Mouse (Mus musculus): Measurements from ENCODE around the gene Efcab11. TPM values are rescaled to one million over a fixed set of nuclear protein-coding genes. Genes with fewer than 3 reads are reported as not detected.
A peak's percentile ranks its signal among the peaks of the same experiment; 100 is the strongest.

The Efcab11 gene
- 1 to 10 TPM in 2 of 3 experiments, under 1 TPM in 1; 0.91 to 3.5 (median 1.4) TPM for polyA plus RNA-seq (2017; shearing (Covaris generic))

- ATAC-seq, result peak; percentile 76
Measured at GRCm38 (mm10) chr12:99884269-99885261, at the start of gene Efcab11, which contains the start of gene Tdp1. Efcab11 (minus strand) TSS chr12:99884439. Tdp1 (plus strand) TSS chr12:99884517.

GRCm38 (mm10) chr12:99933630-99934029, 49.4 kb upstream of the Efcab11 start:
- no peak for ATAC-seq

GRCm38 (mm10) chr12:99932245-99932644, 48.0 kb upstream of the Efcab11 start:
- no peak for ATAC-seq

GRCm38 (mm10) chr12:99929160-99929559, 44.9 kb upstream of the Efcab11 start:
- ATAC-seq, result no peak

GRCm38 (mm10) chr12:99928311-99928710, 44.1 kb upstream of the Efcab11 start:
- no peak for ATAC-seq

GRCm38 (mm10) chr12:99923703-99924102, 39.5 kb upstream of the Efcab11 start:
- no peak for ATAC-seq

- no peak for ATAC-seq
Measured at GRCm38 (mm10) chr12:99923131-99923606, 38.9 kb upstream of the Efcab11 start.

- ATAC-seq, result no peak
Measured at GRCm38 (mm10) chr12:99921045-99921444, 36.8 kb upstream of the Efcab11 start.

GRCm38 (mm10) chr12:99919636-99920035, 35.4 kb upstream of the Efcab11 start:
- ATAC-seq, result no peak

- no peak for ATAC-seq
Measured at GRCm38 (mm10) chr12:99917800-99918427, 33.7 kb upstream of the Efcab11 start.

GRCm38 (mm10) chr12:99911466-99911865, 27.2 kb upstream of the Efcab11 start:
- ATAC-seq, result no peak

- no peak for ATAC-seq
Measured at GRCm38 (mm10) chr12:99904537-99904936, 20.3 kb upstream of the Efcab11 start.

- no peak for ATAC-seq
Measured at GRCm38 (mm10) chr12:99902867-99903370, 18.7 kb upstream of the Efcab11 start.

- no peak for ATAC-seq
Measured at GRCm38 (mm10) chr12:99901973-99902866, 18.0 kb upstream of the Efcab11 start.

GRCm38 (mm10) chr12:99899991-99900390, 15.8 kb upstream of the Efcab11 start:
- ATAC-seq, result peak; percentile 43

GRCm38 (mm10) chr12:99898248-99898870, 14.1 kb upstream of the Efcab11 start:
- no peak for ATAC-seq

GRCm38 (mm10) chr12:99897846-99898245, 13.6 kb upstream of the Efcab11 start:
- no peak for ATAC-seq

GRCm38 (mm10) chr12:99885282-99885901, 1.2 kb upstream of the Efcab11 start:
- no peak for ATAC-seq

GRCm38 (mm10) chr12:99883713-99884105, 530 bp downstream of the Efcab11 start:
- ATAC-seq, result peak; percentile 8

- ATAC-seq, result peak; percentile 89
Measured at GRCm38 (mm10) chr12:99883000-99883712, 1.1 kb downstream of the Efcab11 start.
